Mouse (Mus musculus): ENCODE measurements at regions not wholly inside any gene's neighbourhood (a gene's known extent, or its start where the extent isn't known, plus 50 kb on each side); places are given as distances from the start of the nearest gene placed in this dataset.
"Not testable (repeated sequence)": the region's sequence is repeated elsewhere in the genome, so short reads cannot be mapped to it uniquely, and the experiment has no call there.

DNA sequence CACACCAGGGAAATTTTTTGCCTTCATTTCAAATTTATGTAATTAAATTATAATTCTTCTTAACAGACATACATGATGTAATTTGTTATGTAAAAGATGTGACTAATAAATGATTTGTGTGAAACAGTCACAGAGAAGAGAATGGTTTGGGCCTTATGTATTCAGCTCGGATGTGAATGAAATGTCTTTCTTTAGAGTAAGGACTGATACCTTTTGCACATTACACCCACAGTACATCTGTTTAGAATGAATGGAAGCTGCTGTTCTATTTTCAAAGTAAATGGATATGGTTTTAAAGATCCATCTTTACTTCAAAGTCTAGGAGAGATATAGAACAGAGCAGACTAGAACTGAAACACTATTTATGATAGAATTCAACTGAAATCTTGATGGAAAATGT is 226.7 kb upstream of the Thrb start:
- H3K27me3 ChIP-seq (ENCODE audit: control insufficient read depth, insufficient read depth, low read length, poor library complexity, severe bottlenecking): no peaks in the 10 kb centered on the region
- DNase-seq (ENCODE audit: low read depth, low spot score): no peak
- no peaks in the 10 kb centered on the region for H3K36me3 ChIP-seq (ENCODE audit: control insufficient read depth, insufficient read depth, low read length, poor library complexity, severe bottlenecking)

DNA sequence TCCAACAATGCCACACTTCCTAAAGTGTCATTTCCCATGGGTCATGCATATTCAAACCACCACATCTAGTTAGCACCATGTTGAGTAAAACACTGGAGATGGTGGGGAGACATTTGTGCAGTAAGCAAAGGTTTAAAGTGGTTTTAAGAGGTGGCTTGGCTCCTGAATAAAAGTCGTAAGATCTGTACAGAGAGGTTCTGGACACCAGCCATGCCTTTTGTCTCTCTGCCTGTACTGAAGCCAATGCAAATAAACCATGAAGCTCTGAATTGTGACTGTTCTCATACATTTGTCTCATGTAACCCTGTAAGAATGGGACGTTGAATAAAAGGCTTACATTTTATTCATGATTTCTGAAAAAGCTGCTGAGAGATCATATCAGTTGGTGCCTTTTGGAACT is 202.1 kb upstream of the Thrb start:
- Histone ChIP-seq H3K27me3 (ENCODE audit: control insufficient read depth, insufficient read depth, low read length, poor library complexity, severe bottlenecking) (no peaks in the 10 kb centered on the region), H3K36me3 (ENCODE audit: control insufficient read depth, insufficient read depth, low read length, poor library complexity, severe bottlenecking) (no peaks in the 10 kb centered on the region)
- no peak for DNase-seq (ENCODE audit: low read depth, low spot score)

DNA sequence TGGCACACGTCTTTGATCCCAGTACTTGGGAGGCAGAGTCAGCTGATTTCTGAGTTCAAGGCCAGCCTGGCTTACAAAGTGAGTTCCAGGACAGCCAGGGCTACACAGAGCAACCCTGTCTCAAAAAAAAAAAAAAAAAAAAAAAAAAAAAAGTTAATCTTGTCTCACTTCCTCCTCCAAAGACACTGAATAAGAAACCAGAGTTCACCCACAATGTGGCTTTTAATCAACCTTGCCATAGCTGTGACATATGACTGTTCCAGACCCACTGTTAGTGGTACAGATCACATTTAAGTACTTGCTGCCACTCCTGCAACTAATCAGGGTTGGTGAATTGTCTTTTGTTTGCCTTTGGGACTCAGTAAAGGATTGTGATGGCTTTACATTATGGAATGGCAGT is 181.1 kb upstream of the Thrb start:
- peak; percentile 22 for DNase-seq (ENCODE audit: low read depth, low spot score)
- no peaks in the 10 kb centered on the region for H3K27me3 ChIP-seq (ENCODE audit: control insufficient read depth, insufficient read depth, low read length, poor library complexity, severe bottlenecking)
- no peaks in the 10 kb centered on the region for H3K36me3 ChIP-seq (ENCODE audit: control insufficient read depth, insufficient read depth, low read length, poor library complexity, severe bottlenecking)

DNA sequence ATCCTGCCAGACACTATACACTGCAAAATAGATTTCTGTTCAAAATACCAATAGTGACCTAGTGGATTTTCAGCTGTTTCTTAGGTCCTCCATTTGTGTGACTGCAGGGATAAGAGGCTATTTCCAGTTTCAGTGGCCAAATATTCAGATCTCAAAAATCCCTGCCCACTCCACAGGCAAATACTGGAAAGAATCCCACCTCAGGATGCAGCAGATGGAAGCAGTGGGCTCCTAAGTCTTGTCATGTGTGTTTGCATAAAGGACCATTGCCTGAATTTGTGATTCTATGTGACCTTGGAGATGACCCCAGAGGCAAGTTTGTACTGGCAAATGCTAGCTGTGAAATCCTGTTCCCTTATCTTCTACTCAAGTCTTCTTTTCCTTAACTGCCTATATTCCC is 175.2 kb upstream of the Thrb start:
- Histone ChIP-seq H3K36me3 (ENCODE audit: control insufficient read depth, insufficient read depth, low read length, poor library complexity, severe bottlenecking) (no peaks in the 10 kb centered on the region), H3K27me3 (ENCODE audit: control insufficient read depth, insufficient read depth, low read length, poor library complexity, severe bottlenecking) (no peaks in the 10 kb centered on the region)
- DNase-seq (ENCODE audit: low read depth, low spot score): no peak

DNA sequence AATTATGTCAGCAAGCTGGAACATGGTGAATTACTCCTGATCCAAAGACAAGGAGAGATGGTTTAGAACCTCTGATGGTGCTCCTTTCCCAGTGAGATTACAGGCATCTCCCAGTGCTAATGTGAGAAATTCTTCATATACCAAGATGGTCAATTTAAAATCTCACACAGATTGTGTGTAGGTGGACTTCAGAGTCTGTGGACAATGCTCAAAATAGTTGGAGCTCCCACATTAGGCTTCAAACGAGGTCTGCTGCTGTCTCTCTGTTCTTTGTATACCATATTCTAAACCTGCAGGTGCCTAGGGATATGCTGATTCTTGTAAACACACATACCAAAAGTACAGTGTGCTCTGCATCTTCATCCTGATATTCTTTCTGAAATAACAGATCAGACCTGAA is 146.3 kb upstream of the Thrb start:
- no peak for DNase-seq (ENCODE audit: low read depth, low spot score)
- H3K36me3 ChIP-seq (ENCODE audit: control insufficient read depth, insufficient read depth, low read length, poor library complexity, severe bottlenecking): no peaks in the 10 kb centered on the region
- H3K27me3 ChIP-seq (ENCODE audit: control insufficient read depth, insufficient read depth, low read length, poor library complexity, severe bottlenecking): no peaks in the 10 kb centered on the region

DNA sequence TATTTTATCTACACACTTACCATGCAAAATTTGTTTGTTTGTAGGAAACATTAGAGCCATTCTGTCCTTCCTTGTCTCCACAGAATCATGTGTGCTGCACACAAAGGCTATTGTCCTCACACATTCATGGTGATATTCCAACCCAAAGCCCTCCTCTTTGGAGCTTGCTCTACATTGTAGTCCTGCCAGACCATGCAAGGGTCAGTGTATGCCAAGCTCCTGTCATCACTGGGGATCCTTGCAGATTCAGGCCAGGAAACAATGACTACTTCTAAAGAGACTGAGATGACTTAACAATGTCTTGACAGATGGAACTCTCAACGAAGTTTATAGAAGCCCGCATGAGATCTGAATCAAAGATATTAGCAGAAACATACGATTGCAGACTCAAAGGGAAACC is 137.4 kb upstream of the Thrb start:
- H3K36me3 ChIP-seq (ENCODE audit: control insufficient read depth, insufficient read depth, low read length, poor library complexity, severe bottlenecking): no peaks in the 10 kb centered on the region
- no peaks in the 10 kb centered on the region for H3K27me3 ChIP-seq (ENCODE audit: control insufficient read depth, insufficient read depth, low read length, poor library complexity, severe bottlenecking)
- DNase-seq (ENCODE audit: low read depth, low spot score): no peak

DNA sequence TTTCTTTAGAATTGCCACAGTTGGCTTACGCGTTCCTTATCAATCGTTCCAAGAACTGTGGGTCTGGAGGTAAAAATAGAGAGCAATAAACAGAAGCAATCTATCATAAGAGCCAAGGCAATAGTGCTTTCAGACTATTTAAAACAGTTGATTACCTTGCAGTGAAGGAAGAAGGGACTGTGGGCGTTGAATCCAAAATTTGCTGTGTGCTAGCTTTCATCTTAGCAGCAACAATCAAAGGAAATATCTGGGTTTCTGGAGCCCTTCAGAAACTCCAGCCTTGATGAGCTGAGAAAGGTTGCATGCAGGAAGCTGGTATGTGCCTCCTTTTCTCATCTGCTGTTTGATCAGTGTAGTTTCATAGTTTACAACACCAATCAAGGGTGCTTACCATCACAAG is 136.1 kb upstream of the Thrb start:
- no peaks in the 10 kb centered on the region for H3K27me3 ChIP-seq (ENCODE audit: control insufficient read depth, insufficient read depth, low read length, poor library complexity, severe bottlenecking)
- no peak for DNase-seq (ENCODE audit: low read depth, low spot score)
- H3K36me3 ChIP-seq (ENCODE audit: control insufficient read depth, insufficient read depth, low read length, poor library complexity, severe bottlenecking): no peaks in the 10 kb centered on the region

DNA sequence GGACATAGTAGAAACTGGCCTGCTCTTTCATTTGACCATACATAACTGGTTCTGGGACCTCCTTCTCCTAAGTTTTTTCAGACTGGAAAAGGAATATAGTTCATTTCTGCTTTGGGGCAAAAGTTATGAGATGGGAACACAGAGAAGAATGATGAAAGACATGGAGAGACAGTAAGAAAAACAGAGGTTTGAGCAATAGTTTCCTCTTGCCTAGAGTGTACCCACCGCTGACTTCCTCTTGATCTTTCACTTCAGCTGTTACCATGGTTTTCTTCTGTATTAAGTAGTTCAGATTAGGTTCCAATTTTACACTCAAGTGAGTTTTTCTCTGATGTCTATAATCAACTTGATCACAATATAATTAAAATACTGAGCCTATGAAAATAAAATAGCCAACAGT is 120.7 kb upstream of the Thrb start:
- no peaks in the 10 kb centered on the region for H3K36me3 ChIP-seq (ENCODE audit: control insufficient read depth, insufficient read depth, low read length, poor library complexity, severe bottlenecking)
- H3K27me3 ChIP-seq (ENCODE audit: control insufficient read depth, insufficient read depth, low read length, poor library complexity, severe bottlenecking): no peaks in the 10 kb centered on the region

DNA sequence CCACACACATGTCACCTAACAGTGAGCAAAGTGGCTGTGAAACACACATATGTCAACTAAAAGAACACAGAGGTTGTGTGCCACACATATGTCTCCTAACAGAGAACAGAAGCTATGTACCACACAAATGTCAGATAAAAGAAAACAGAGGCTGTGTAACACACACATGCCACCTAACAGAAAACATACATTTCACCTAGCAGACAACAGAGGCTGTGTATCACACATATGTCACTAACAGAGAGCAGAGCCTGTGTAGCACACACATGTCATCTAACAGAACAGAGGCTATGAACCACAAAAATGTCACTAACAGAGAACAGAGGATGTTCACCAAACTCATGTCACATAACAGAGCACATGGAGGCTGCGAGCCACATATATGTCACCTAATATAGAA is 103.6 kb upstream of the Thrb start:
- no peaks in the 10 kb centered on the region for H3K27me3 ChIP-seq (ENCODE audit: control insufficient read depth, insufficient read depth, low read length, poor library complexity, severe bottlenecking)
- no peaks in the 10 kb centered on the region for H3K36me3 ChIP-seq (ENCODE audit: control insufficient read depth, insufficient read depth, low read length, poor library complexity, severe bottlenecking)

More for the DNA sequence above, 120.7 kb upstream of the Thrb start:
- DNase-seq (ENCODE audit: low read depth, low spot score): no peak

DNA sequence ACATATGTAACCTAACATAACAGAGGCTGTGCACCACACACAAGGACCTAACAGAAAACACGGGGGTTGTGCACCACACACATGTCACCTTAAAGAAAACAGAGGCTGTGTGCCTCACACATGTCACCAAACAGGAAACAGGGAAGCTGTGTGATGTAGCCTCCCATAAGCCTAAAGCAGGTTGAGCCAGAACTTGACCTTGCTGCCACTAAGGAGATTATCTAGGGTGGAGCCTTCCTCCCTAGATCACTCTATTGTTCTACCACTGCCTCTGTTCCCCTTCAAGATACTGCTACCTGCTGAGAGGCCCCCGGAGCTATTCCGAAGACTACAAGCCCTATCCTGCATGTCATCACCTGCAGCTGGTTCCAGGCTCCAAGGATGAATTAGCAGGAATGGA is 100.1 kb upstream of the Thrb start:
- not testable (repeated sequence) for H3K36me3 ChIP-seq (ENCODE audit: control insufficient read depth, insufficient read depth, low read length, poor library complexity, severe bottlenecking); DNase-seq (ENCODE audit: low read depth, low spot score); H3K27me3 ChIP-seq (ENCODE audit: control insufficient read depth, insufficient read depth, low read length, poor library complexity, severe bottlenecking)

More for the DNA sequence above, 103.6 kb upstream of the Thrb start:
- no peak for DNase-seq (ENCODE audit: low read depth, low spot score)

DNA sequence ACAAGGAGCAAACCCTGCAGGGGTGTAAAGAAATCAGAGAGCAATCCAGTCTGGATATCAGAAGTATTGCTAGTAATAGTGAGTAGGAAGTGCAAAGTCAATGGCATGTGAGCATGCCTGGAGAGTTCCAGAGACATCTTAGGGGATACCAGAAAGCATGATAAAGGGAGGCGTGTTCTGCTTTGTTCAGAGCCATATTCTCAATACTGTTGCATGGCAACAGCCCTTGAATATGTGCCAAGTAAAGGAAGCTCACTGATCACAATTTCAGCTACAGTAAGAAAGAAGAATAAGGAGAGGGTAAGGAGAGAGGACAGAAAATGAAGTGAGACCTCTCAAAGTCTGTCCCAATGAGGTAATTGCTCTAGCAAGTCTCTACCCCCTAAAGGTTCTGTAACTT is 92.1 kb upstream of the Thrb start:
- DNase-seq (ENCODE audit: low read depth, low spot score): no peak
- Histone ChIP-seq H3K36me3 (ENCODE audit: control insufficient read depth, insufficient read depth, low read length, poor library complexity, severe bottlenecking) (no peaks in the 10 kb centered on the region), H3K27me3 (ENCODE audit: control insufficient read depth, insufficient read depth, low read length, poor library complexity, severe bottlenecking) (no peaks in the 10 kb centered on the region)

DNA sequence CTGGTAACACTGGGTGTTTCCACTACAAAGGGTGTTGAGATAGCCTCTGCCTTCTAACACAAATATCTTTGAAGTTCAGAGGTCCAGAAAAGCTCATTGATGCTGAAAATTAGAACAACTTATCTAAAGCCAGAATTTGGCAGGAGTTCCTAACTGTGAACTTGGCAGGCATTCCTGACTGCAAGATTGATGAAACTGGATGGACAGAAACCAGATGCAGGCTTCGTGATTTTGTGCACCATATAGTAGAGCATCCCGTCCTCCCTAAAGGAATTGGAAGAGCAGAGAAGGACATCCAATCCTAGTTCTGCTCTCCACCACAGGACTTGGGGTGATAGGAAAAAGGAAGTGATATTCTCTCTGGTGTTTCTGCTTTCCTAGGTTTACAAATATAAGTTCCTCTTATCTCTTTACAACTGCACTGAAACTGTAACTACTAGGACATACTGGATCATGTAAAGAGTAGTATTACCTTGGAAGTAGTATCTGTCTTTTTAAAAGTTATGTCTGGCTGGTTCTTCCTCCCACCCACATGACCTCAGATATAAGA is 90.9 kb upstream of the Thrb start:
- DNase-seq (ENCODE audit: low read depth, low spot score): no peak
- Histone ChIP-seq H3K27me3 (ENCODE audit: control insufficient read depth, insufficient read depth, low read length, poor library complexity, severe bottlenecking) (no peaks in the 10 kb centered on the region), H3K36me3 (ENCODE audit: control insufficient read depth, insufficient read depth, low read length, poor library complexity, severe bottlenecking) (no peaks in the 10 kb centered on the region)

DNA sequence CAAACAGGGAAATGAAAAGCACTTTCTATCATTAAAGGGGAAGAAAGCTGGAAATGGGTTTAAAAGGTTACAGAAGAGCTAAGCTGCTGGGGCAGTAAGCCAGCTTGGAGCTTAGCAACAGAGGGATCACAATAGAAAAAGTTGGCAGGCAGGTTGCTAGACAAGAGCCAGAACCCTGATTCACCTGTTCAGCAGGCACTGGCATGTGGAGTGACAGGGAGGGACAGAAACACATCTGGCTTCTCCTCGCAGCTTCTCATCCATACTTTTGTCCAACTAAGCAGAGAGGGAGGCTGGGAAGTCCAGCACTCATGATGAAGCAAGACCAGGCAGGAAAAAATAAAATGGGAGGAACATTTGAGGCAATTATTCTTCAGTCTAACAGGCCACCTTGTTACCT is 81.3 kb upstream of the Thrb start:
- H3K36me3 ChIP-seq (ENCODE audit: control insufficient read depth, insufficient read depth, low read length, poor library complexity, severe bottlenecking): no peaks in the 10 kb centered on the region
- no peaks in the 10 kb centered on the region for H3K27me3 ChIP-seq (ENCODE audit: control insufficient read depth, insufficient read depth, low read length, poor library complexity, severe bottlenecking)
- no peak for DNase-seq (ENCODE audit: low read depth, low spot score)

DNA sequence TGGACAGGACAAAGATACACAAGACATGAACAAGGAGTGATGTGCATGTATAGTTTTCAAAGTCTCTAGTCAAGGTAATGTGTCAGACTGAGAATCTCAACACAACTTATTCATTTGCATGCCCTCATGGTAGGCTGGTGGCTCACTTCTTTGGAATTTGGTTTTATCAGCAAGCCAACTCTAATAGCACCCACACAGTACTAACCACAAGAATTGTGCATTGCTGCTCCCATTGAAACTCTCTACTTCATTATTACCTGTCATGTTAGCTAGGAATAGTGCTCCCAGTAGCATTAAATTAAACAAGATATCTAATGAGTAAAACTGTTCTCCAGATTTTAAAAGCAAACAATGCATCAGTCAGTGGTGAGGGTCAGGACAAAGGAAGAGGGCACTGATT is 70.5 kb upstream of the Thrb start:
- Histone ChIP-seq H3K27me3 (ENCODE audit: control insufficient read depth, insufficient read depth, low read length, poor library complexity, severe bottlenecking) (no peaks in the 10 kb centered on the region), H3K36me3 (ENCODE audit: control insufficient read depth, insufficient read depth, low read length, poor library complexity, severe bottlenecking) (no peaks in the 10 kb centered on the region)
- DNase-seq (ENCODE audit: low read depth, low spot score): no peak

DNA sequence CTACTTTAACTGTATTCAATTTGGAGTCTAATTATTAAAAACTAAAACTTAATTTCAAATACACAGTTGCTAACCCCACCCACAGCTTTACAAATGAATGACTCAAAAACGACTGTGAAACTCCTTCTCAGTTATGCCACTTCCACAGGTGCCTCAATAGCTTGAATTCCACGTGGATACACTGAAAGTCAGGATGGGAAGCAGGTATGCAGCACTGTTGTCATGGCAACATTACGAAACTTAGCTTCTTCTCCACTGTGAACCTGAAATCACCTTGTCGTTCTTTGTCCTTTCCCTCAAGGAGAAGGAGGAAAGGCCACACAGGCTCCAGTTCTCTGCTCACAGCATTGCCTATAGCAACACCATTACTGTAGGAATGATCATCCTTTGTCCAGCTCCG is 60.5 kb upstream of the Thrb start:
- no peak for DNase-seq (ENCODE audit: low read depth, low spot score)
- Histone ChIP-seq H3K27me3 (ENCODE audit: control insufficient read depth, insufficient read depth, low read length, poor library complexity, severe bottlenecking) (no peaks in the 10 kb centered on the region), H3K36me3 (ENCODE audit: control insufficient read depth, insufficient read depth, low read length, poor library complexity, severe bottlenecking) (no peaks in the 10 kb centered on the region)

DNA sequence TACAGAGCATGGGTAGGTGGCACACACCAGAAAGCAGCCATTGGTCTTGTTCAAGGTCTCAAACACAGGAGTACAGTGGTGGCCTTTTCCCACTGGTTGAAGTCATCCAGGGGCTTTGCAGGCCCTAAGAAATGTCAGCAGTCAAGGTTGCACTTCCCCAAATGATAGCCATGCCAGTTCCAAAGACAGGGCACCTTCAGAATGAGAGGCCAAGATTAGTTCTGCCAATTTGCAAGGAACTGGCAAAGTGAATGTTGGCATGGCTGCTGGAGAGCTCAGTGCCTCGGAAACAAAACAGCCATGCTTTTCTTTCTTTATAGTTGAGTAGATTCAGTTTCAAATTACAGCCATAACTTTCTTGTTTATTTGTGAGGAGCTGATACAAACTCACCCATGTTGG is 57.7 kb upstream of the Thrb start:
- H3K27me3 ChIP-seq (ENCODE audit: control insufficient read depth, insufficient read depth, low read length, poor library complexity, severe bottlenecking): no peaks in the 10 kb centered on the region
- no peaks in the 10 kb centered on the region for H3K36me3 ChIP-seq (ENCODE audit: control insufficient read depth, insufficient read depth, low read length, poor library complexity, severe bottlenecking)
- DNase-seq (ENCODE audit: low read depth, low spot score): no peak
